Mouse (Mus musculus): ENCODE measurements at regions not wholly inside any gene's neighbourhood (a gene's known extent, or its start where the extent isn't known, plus 50 kb on each side); places are given as distances from the start of the nearest gene placed in this dataset.

DNA sequence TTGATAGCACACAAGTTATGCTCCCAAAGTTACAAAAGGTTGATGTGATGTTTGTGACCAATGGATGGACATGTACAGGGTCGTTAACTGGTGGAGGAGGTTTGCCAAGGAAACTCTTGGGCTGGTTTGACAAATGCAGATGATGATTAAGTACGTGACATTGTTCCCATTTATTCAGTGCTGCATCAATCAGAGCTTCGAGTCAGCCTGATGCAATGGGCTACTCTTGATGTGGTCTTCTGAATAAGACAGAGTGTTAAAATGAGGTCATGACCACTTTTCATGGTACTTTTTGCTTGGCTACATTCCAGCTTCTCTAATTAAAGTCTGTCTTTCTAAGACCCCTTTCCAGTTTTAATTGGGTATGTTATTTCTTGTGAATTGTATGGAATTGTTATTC is 1194.4 kb upstream of the Nr2f1 start:
- TF ChIP-seq CTCF (IDR thresholded peaks at IDR 0.05; ENCODE audit: low read depth) (no peak), EP300 (IDR thresholded peaks at IDR 0.05; ENCODE audit: low read depth) (no peak)
